Mouse (Mus musculus) heart, embryonic 12.5 days (tissue): ENCODE results near the gene Ppm1e. TPM values are rescaled to one million over a fixed set of nuclear protein-coding genes. Genes with fewer than 3 reads are reported as not detected.

Source experiments
- ATAC-seq: fragments of 200-750 bp; cut with Nextera tagmentation; 2 replicates; pipeline ENCODE4 v1.8.0; 2017; ENCODE audit warnings: moderate TSS enrichment, moderate library complexity; ENCODE audit not compliant: insufficient number of reproducible peaks, low FRiP score
- H3K27ac ChIP-seq: fragments of 300-500 bp; sonication (generic); 2 replicates; pipeline ENCODE4 v1.5.1; 2016; ENCODE audit warnings: mild to moderate bottlenecking, moderate library complexity; ENCODE audit not compliant: poor library complexity, severe bottlenecking
- H3K27me3 ChIP-seq: fragments of 300-500 bp; sonication (generic); replicated peaks from 2 replicates; pipeline ENCODE4 v1.6.1; 2016; ENCODE audit warnings: mild to moderate bottlenecking, moderate library complexity
- H3K36me3 ChIP-seq: fragments of 300-500 bp; sonication (generic); 2 replicates; pipeline ENCODE4 v1.6.1; 2016; ENCODE audit warnings: mild to moderate bottlenecking, moderate library complexity
- H3K4me1 ChIP-seq: fragments of 300-500 bp; sonication (generic); replicated peaks from 2 replicates; pipeline ENCODE4 v1.6.1; 2016; ENCODE audit warnings: mild to moderate bottlenecking
- H3K4me2 ChIP-seq: fragments of 300-500 bp; sonication (generic); 2 replicates; pipeline ENCODE4 v1.6.1; 2016; ENCODE audit warnings: mild to moderate bottlenecking, moderate library complexity
- H3K4me3 ChIP-seq: fragments of 300-500 bp; sonication (generic); 2 replicates; pipeline ENCODE4 v1.5.1; 2016; ENCODE audit warnings: mild to moderate bottlenecking
- H3K9ac ChIP-seq: fragments of 300-500 bp; sonication (generic); 2 replicates; pipeline ENCODE4 v1.6.1; 2016; ENCODE audit warnings: mild to moderate bottlenecking, moderate library complexity
- H3K9me3 ChIP-seq: fragments of 300-500 bp; sonication (generic); replicated peaks from 2 replicates; pipeline ENCODE4 v1.6.1; 2016; ENCODE audit warnings: mild to moderate bottlenecking, moderate library complexity
- WGBS: fragments of 180-500 bp; shearing (Covaris S2); methylation state at CpG from one replicate; pipeline ENCODE4 v1.1.7; 2016; 5-methylcytosine and 5-hydroxymethylcytosine counted together
- polyA plus RNA-seq: library from polyadenylated mRNA; unstranded; fragments of >200 nt; fragmentation: Nextera tagmentation; extraction: Ambion mirVana; gene quantifications from 2 replicates; pipeline ENCODE4 v1.2.1, GENCODE M21; 2016

Gene Ppm1e
- polyA plus RNA-seq, 1 experiment from 2014 or later = 3.8 TPM

GRCm38 (mm10) chr11:87309329-87310074, 49.3 kb downstream of the Ppm1e start:
- no peaks in the 10 kb centered on the region for H3K9me3 ChIP-seq
- peak overlapping the region; percentile 41 for H3K4me2 ChIP-seq
- no peak overlapping the region for H3K4me3 ChIP-seq
- peak overlapping the region; percentile 15; the same call in 1 of the 2 replicates for H3K9ac ChIP-seq
- H3K36me3 ChIP-seq = no peaks in the 10 kb centered on the region
- 26% methylated on average over 8 of the region's 8 CpGs for whole genome bisulfite sequencing
- peak; percentile 59; the same call in 1 of the 2 replicates for ATAC-seq
- no peaks in the 10 kb centered on the region for H3K27me3 ChIP-seq
- H3K4me1 ChIP-seq = peaks cover 19% of the 10 kb centered on the region
- H3K27ac ChIP-seq = peak overlapping the region; percentile 89

DNA sequence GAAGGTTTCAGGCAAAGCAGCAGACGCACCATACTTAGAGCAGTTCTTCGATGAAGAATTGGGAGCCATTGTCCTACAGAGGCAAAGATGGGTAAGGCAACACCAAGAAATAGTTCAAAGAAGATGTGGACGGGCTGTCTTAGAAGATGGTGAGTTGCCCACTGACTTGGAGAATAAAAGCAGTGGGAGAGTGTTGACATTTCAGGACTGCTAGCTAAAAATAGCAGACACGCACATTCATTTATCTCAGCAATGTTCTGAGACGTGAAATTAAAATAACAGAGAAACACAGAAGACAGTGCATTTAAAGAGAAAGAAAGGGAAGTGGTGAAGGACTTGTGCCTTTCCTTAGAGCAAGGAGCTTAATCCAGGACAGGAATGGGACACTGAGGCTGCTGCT, 59.8 kb downstream of the Ppm1e start:
- no peak overlapping the region for H3K9ac ChIP-seq
- no peaks in the 10 kb centered on the region for H3K36me3 ChIP-seq
- H3K4me1 ChIP-seq = peaks cover 27% of the 10 kb centered on the region
- ATAC-seq = no peak
- H3K9me3 ChIP-seq = no peaks in the 10 kb centered on the region
- H3K27me3 ChIP-seq = no peaks in the 10 kb centered on the region
- H3K4me3 ChIP-seq = no peak overlapping the region
- peak overlapping the region; percentile 30 for H3K4me2 ChIP-seq
- 43% methylated on average over 5 of the region's 5 CpGs for WGBS
- peak overlapping the region; percentile 79 for H3K27ac ChIP-seq

GRCm38 (mm10) chr11:87296467-87296866, 62.4 kb downstream of the Ppm1e start:
- ATAC-seq = no peak
- Histone ChIP-seq H3K27me3 (no peaks in the 10 kb centered on the region), H3K36me3 (no peaks in the 10 kb centered on the region), H3K4me2 (no peak overlapping the region), H3K9ac (no peak overlapping the region), H3K4me1 (peaks cover 32% of the 10 kb centered on the region), H3K27ac (no peak overlapping the region), H3K9me3 (no peaks in the 10 kb centered on the region), H3K4me3 (no peak overlapping the region)
- WGBS = 85% methylated on average over 6 of the region's 6 CpGs

- no peak overlapping the region for H3K9ac ChIP-seq
- WGBS = 86% methylated on average over 2 of the region's 2 CpGs
- peaks cover 37% of the 10 kb centered on the region for H3K4me1 ChIP-seq
- H3K27ac ChIP-seq = no peak overlapping the region
- no peak for ATAC-seq
- no peaks in the 10 kb centered on the region for H3K9me3 ChIP-seq
- no peak overlapping the region for H3K4me3 ChIP-seq
- H3K4me2 ChIP-seq = no peak overlapping the region
- no peaks in the 10 kb centered on the region for H3K36me3 ChIP-seq
- H3K27me3 ChIP-seq = no peaks in the 10 kb centered on the region
Measured at GRCm38 (mm10) chr11:87295636-87296035, 63.2 kb downstream of the Ppm1e start.

- WGBS = 85% methylated on average over 8 of the region's 8 CpGs
- Histone ChIP-seq H3K27me3 (no peaks in the 10 kb centered on the region), H3K4me3 (no peak overlapping the region), H3K27ac (no peak overlapping the region), H3K4me2 (no peak overlapping the region), H3K4me1 (peaks cover 11% of the 10 kb centered on the region; the same call in 1 of the 2 replicates), H3K9me3 (no peaks in the 10 kb centered on the region), H3K9ac (no peak overlapping the region), H3K36me3 (no peaks in the 10 kb centered on the region)
- ATAC-seq = no peak
Measured at GRCm38 (mm10) chr11:87289313-87289712, 69.5 kb downstream of the Ppm1e start.

DNA sequence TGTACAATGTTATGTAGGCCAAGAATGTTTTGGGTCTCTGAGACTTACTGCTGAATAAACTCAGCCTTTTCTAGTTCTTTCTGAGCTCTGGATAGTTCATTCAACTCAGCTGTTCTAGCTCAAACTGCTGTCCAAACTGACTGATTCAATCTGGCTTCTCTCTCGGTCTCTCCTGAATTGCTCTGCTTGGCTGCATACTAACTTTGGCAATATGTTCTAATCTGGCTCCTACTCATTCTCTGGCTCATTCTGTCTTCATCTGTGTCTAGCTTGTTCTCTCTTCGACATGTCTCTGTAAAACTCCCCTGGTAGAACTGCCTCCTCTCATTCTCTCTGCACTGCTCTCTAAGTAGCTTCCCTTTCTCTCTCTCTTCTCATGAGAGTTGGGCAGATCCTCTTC, 72.6 kb downstream of the Ppm1e start:
- Histone ChIP-seq H3K27me3 (no peaks in the 10 kb centered on the region), H3K9ac (no peak overlapping the region), H3K27ac (no peak overlapping the region), H3K4me3 (no peak overlapping the region), H3K9me3 (no peaks in the 10 kb centered on the region), H3K4me1 (peaks cover 5% of the 10 kb centered on the region; the same call in 1 of the 2 replicates), H3K36me3 (no peaks in the 10 kb centered on the region), H3K4me2 (no peak overlapping the region)
- WGBS = 76% methylated on average over 2 of the region's 2 CpGs
- ATAC-seq = no peak

DNA sequence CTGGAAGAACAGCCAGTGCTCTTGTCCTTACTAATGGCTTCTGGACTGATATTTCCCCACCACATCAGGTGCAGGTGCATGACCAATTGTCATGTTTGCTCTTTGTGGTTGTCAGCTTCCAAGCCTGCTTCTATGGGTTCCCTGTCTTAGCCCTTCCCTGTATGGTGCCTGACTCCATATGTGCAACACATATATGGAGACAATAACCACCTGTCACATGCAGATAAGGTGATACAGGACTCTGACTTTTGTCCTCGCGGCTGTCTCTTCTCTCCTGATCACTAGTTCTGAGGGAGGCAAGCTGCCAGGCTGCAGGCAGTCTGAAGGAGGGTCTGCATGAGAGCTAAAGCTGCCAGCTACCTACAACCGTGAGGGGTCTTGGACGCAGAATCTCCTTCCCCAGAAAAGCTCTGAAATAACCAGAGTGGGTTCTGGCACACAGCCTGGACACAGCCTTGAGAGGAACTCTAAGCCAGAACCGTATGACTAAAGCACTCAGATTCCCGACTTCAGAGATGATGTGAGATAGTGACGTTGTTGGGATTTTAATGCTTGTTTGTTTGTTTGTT, 76.8 kb downstream of the Ppm1e start:
- H3K4me1 ChIP-seq = peaks cover 1% of the 10 kb centered on the region
- H3K27ac ChIP-seq = no peak overlapping the region
- no peak overlapping the region for H3K4me3 ChIP-seq
- WGBS = 70% methylated on average over 7 of the region's 7 CpGs
- no peaks in the 10 kb centered on the region for H3K36me3 ChIP-seq
- no peaks in the 10 kb centered on the region for H3K27me3 ChIP-seq
- no peak overlapping the region for H3K4me2 ChIP-seq
- H3K9me3 ChIP-seq = no peaks in the 10 kb centered on the region
- no peak overlapping the region for H3K9ac ChIP-seq
- ATAC-seq = no peak

GRCm38 (mm10) chr11:87279461-87279860, 79.4 kb downstream of the Ppm1e start:
- WGBS = 61% methylated on average over 5 of the region's 5 CpGs
- H3K9me3 ChIP-seq = no peaks in the 10 kb centered on the region
- no peaks in the 10 kb centered on the region for H3K36me3 ChIP-seq
- no peaks in the 10 kb centered on the region for H3K27me3 ChIP-seq
- H3K4me1 ChIP-seq = peaks cover 18% of the 10 kb centered on the region
- no peak overlapping the region for H3K27ac ChIP-seq
- H3K4me3 ChIP-seq = no peak overlapping the region
- no peak for ATAC-seq
- H3K9ac ChIP-seq = no peak overlapping the region
- H3K4me2 ChIP-seq = no peak overlapping the region

DNA sequence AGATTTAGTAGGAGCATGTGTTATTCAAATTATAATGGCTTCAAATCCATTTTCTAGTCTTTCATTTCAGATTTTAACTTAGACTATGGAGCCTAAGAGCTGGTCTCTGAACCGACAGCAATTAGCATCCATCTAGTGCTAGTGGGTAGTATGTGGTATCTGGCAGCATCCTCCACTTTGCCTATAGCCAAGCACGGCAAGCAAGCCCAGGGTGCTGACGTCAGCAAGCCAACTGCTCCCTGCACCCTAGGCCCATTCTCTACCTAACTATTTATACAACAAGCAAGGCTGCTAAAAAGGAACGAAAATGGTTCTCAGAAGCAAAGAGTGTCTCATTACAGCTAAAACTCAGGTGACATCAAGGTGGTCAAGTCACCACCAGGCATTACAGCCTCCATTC, 80.0 kb downstream of the Ppm1e start:
- Histone ChIP-seq H3K27ac (no peak overlapping the region), H3K36me3 (no peaks in the 10 kb centered on the region), H3K4me2 (no peak overlapping the region), H3K4me1 (peaks cover 18% of the 10 kb centered on the region), H3K9ac (no peak overlapping the region), H3K27me3 (no peaks in the 10 kb centered on the region), H3K9me3 (no peaks in the 10 kb centered on the region), H3K4me3 (no peak overlapping the region)
- 72% methylated on average over 4 of the region's 4 CpGs for WGBS
- ATAC-seq = no peak

DNA sequence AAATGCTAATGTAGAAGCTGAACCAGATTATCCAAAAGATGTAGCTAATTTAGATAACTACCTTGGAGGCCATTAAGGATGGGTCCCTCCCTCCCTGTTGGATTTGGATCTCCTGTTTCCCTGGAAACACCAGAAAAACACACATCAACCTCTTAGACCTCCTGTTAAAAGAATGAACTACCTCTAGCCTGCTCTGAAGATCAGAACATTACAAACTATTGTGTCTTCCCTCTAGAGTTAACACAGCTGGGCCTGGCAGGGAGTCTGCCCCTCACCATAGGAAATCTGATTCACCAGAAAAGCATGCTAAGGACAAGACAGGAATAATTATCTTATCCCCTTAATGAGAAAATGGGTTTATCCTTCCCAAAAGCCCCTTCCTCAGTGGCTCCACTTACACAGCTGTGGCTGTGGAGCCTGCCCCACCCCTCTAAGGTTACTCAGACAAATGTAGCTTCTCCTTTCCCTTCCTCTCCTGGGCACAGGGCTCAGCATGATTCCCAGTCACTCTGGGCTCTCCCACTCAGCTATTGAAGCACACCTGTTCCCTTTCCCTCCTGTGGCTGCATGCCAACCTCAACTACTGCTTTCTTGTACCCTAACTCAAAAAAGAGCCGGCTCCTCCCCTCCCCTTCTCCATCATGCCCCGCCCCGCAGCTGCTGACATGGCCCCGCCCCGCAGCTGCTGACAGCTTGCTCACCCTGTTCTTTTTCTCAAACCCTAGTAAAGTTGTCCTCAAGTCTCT, 82.4 kb downstream of the Ppm1e start:
- WGBS = 16% methylated on average over 5 of the region's 5 CpGs
- H3K4me2 ChIP-seq = peak overlapping the region; percentile 27; the same call in 1 of the 2 replicates
- no peak for ATAC-seq

GRCm38 (mm10) chr11:87275420-87276048, 83.3 kb downstream of the Ppm1e start:
- Histone ChIP-seq H3K9me3 (no peaks in the 10 kb centered on the region), H3K36me3 (no peaks in the 10 kb centered on the region; the same call in 1 of the 2 replicates), H3K27me3 (no peaks in the 10 kb centered on the region), H3K27ac (no peak overlapping the region), H3K4me1 (peaks cover 18% of the 10 kb centered on the region), H3K4me3 (no peak overlapping the region), H3K9ac (no peak overlapping the region), H3K4me2 (no peak overlapping the region)
- no peak for ATAC-seq
- 52% methylated on average over 7 of the region's 7 CpGs for WGBS

More for the DNA sequence above, 82.4 kb downstream of the Ppm1e start:
- Histone ChIP-seq H3K27ac (no peak overlapping the region), H3K27me3 (no peaks in the 10 kb centered on the region), H3K36me3 (no peaks in the 10 kb centered on the region; the same call in 1 of the 2 replicates), H3K4me3 (no peak overlapping the region), H3K4me1 (peaks cover 18% of the 10 kb centered on the region), H3K9me3 (no peaks in the 10 kb centered on the region), H3K9ac (no peak overlapping the region)
